Mouse (Mus musculus): ENCODE measurements around the gene Treml2. TPM values are rescaled to one million over a fixed set of nuclear protein-coding genes. Genes with fewer than 3 reads are reported as not detected.
"Not testable (repeated sequence)": the region's sequence is repeated elsewhere in the genome, so short reads cannot be mapped to it uniquely, and the experiment has no call there.

Gene Treml2
- polyA plus RNA-seq, 1 experiment from 2014 or later, result 3.4 TPM

- no peaks in the 10 kb centered on the region for H3K36me3 ChIP-seq (ENCODE audit: control insufficient read depth, insufficient read depth)
- no peak within 1 kb of the TSS for H3K4me3 ChIP-seq (ENCODE audit: low read depth, low read length)
- H3K4me2 ChIP-seq (ENCODE audit: low read depth, low read length), result no peak within 1 kb of the TSS
- no peaks in the 10 kb centered on the region for H3K9me3 ChIP-seq (replicated peaks; ENCODE audit: control insufficient read depth, low read length)
- WGBS (ENCODE audit: insufficient replicate concordance), result 49% methylated on average over 5 of the region's 5 CpGs
- no peaks in the 10 kb centered on the region for H3K27me3 ChIP-seq (ENCODE audit: control insufficient read depth, insufficient read depth, low read depth, low read length)
- ATAC-seq (ENCODE audit: low read depth), result no peak
- no peak within 1 kb of the TSS for H3K27ac ChIP-seq (ENCODE audit: low read length)
- H3K9ac ChIP-seq (ENCODE audit: low read depth, low read length), result no peak within 1 kb of the TSS
- H3K4me1 ChIP-seq (ENCODE audit: control insufficient read depth, low read depth, low read length), result peaks cover 2% of the 10 kb centered on the region; the same call in 1 of the 2 replicates
These were observed 46.9 kb downstream of the Treml2 start, which contains the start of gene Trem2 for GRCm38 (mm10) chr17:48346231-48346630. TSS of gene Trem2 (plus strand) at chr17:48346401.

GRCm38 (mm10) chr17:48346834-48347233 lies 47.5 kb downstream of the Treml2 start:
- H3K27ac ChIP-seq (ENCODE audit: low read length), result no peak overlapping the region
- ATAC-seq (ENCODE audit: low read depth), result no peak
- peaks cover 2% of the 10 kb centered on the region; the same call in 1 of the 2 replicates for H3K4me1 ChIP-seq (ENCODE audit: control insufficient read depth, low read depth, low read length)
- no peak overlapping the region for H3K4me3 ChIP-seq (ENCODE audit: low read depth, low read length)
- WGBS (ENCODE audit: insufficient replicate concordance), result 50% methylated on average over 4 of the region's 4 CpGs
- no peak overlapping the region for H3K9ac ChIP-seq (ENCODE audit: low read depth, low read length)
- H3K9me3 ChIP-seq (replicated peaks; ENCODE audit: control insufficient read depth, low read length), result no peaks in the 10 kb centered on the region
- no peaks in the 10 kb centered on the region for H3K27me3 ChIP-seq (ENCODE audit: control insufficient read depth, insufficient read depth, low read depth, low read length)
- H3K4me2 ChIP-seq (ENCODE audit: low read depth, low read length), result no peak overlapping the region
- H3K36me3 ChIP-seq (ENCODE audit: control insufficient read depth, insufficient read depth), result no peaks in the 10 kb centered on the region

GRCm38 (mm10) chr17:48347287-48347686 lies 48.0 kb downstream of the Treml2 start:
- Histone ChIP-seq H3K36me3 (ENCODE audit: control insufficient read depth, insufficient read depth) (no peaks in the 10 kb centered on the region), H3K4me2 (ENCODE audit: low read depth, low read length) (no peak overlapping the region), H3K27me3 (ENCODE audit: control insufficient read depth, insufficient read depth, low read depth, low read length) (no peaks in the 10 kb centered on the region), H3K9me3 (replicated peaks; ENCODE audit: control insufficient read depth, low read length) (no peaks in the 10 kb centered on the region), H3K27ac (ENCODE audit: low read length) (no peak overlapping the region), H3K9ac (ENCODE audit: low read depth, low read length) (no peak overlapping the region), H3K4me3 (ENCODE audit: low read depth, low read length) (no peak overlapping the region), H3K4me1 (ENCODE audit: control insufficient read depth, low read depth, low read length) (no peaks in the 10 kb centered on the region; the same call in 1 of the 2 replicates)
- 42% methylated on average over 2 of the region's 2 CpGs for WGBS (ENCODE audit: insufficient replicate concordance)
- ATAC-seq (ENCODE audit: low read depth), result no peak

- H3K36me3 ChIP-seq (ENCODE audit: control insufficient read depth, insufficient read depth), result no peaks in the 10 kb centered on the region
- no peaks in the 10 kb centered on the region for H3K9me3 ChIP-seq (replicated peaks; ENCODE audit: control insufficient read depth, low read length)
- H3K27ac ChIP-seq (ENCODE audit: low read length), result no peak overlapping the region
- no peaks in the 10 kb centered on the region for H3K4me1 ChIP-seq (ENCODE audit: control insufficient read depth, low read depth, low read length)
- H3K4me3 ChIP-seq (ENCODE audit: low read depth, low read length), result no peak overlapping the region
- H3K9ac ChIP-seq (ENCODE audit: low read depth, low read length), result no peak overlapping the region
- ATAC-seq (ENCODE audit: low read depth), result no peak
- no peak overlapping the region for H3K4me2 ChIP-seq (ENCODE audit: low read depth, low read length)
- no peaks in the 10 kb centered on the region for H3K27me3 ChIP-seq (ENCODE audit: control insufficient read depth, insufficient read depth, low read depth, low read length)
- WGBS (ENCODE audit: insufficient replicate concordance), result 63% methylated on average over 5 of the region's 5 CpGs
These were observed 51.4 kb downstream of the Treml2 start for GRCm38 (mm10) chr17:48350681-48351193.

- H3K4me1 ChIP-seq (ENCODE audit: control insufficient read depth, low read depth, low read length); H3K4me3 ChIP-seq (ENCODE audit: low read depth, low read length); ATAC-seq (ENCODE audit: low read depth); H3K9me3 ChIP-seq (replicated peaks; ENCODE audit: control insufficient read depth, low read length); H3K27me3 ChIP-seq (ENCODE audit: control insufficient read depth, insufficient read depth, low read depth, low read length); H3K9ac ChIP-seq (ENCODE audit: low read depth, low read length); H3K4me2 ChIP-seq (ENCODE audit: low read depth, low read length); H3K36me3 ChIP-seq (ENCODE audit: control insufficient read depth, insufficient read depth); H3K27ac ChIP-seq (ENCODE audit: low read length): not testable (repeated sequence)
- 74% methylated on average over 7 of the region's 7 CpGs for WGBS (ENCODE audit: insufficient replicate concordance)
These were observed 53.7 kb downstream of the Treml2 start for GRCm38 (mm10) chr17:48352976-48353375.

- no peaks in the 10 kb centered on the region for H3K27me3 ChIP-seq (ENCODE audit: control insufficient read depth, insufficient read depth, low read depth, low read length)
- no peak overlapping the region for H3K4me3 ChIP-seq (ENCODE audit: low read depth, low read length)
- H3K9me3 ChIP-seq (replicated peaks; ENCODE audit: control insufficient read depth, low read length), result no peaks in the 10 kb centered on the region
- 70% methylated on average over 3 of the region's 3 CpGs for whole genome bisulfite sequencing (ENCODE audit: insufficient replicate concordance)
- peaks cover 6% of the 10 kb centered on the region for H3K4me1 ChIP-seq (ENCODE audit: control insufficient read depth, low read depth, low read length)
- H3K27ac ChIP-seq (ENCODE audit: low read length), result no peak overlapping the region
- H3K36me3 ChIP-seq (ENCODE audit: control insufficient read depth, insufficient read depth), result no peaks in the 10 kb centered on the region
- no peak overlapping the region for H3K9ac ChIP-seq (ENCODE audit: low read depth, low read length)
- H3K4me2 ChIP-seq (ENCODE audit: low read depth, low read length), result no peak overlapping the region
- no peak for ATAC-seq (ENCODE audit: low read depth)
These were observed 56.5 kb downstream of the Treml2 start for GRCm38 (mm10) chr17:48355822-48356221.

GRCm38 (mm10) chr17:48357892-48358291 lies 58.6 kb downstream of the Treml2 start:
- no peaks in the 10 kb centered on the region for H3K9me3 ChIP-seq (replicated peaks; ENCODE audit: control insufficient read depth, low read length)
- no peak overlapping the region for H3K9ac ChIP-seq (ENCODE audit: low read depth, low read length)
- H3K27me3 ChIP-seq (ENCODE audit: control insufficient read depth, insufficient read depth, low read depth, low read length), result no peaks in the 10 kb centered on the region
- 26% methylated on average over 2 of the region's 2 CpGs for WGBS (ENCODE audit: insufficient replicate concordance)
- no peak overlapping the region for H3K4me3 ChIP-seq (ENCODE audit: low read depth, low read length)
- no peak overlapping the region for H3K27ac ChIP-seq (ENCODE audit: low read length)
- no peak overlapping the region for H3K4me2 ChIP-seq (ENCODE audit: low read depth, low read length)
- H3K4me1 ChIP-seq (ENCODE audit: control insufficient read depth, low read depth, low read length), result peaks cover 6% of the 10 kb centered on the region
- H3K36me3 ChIP-seq (ENCODE audit: control insufficient read depth, insufficient read depth), result no peaks in the 10 kb centered on the region
- ATAC-seq (ENCODE audit: low read depth), result no peak

- H3K9ac ChIP-seq (ENCODE audit: low read depth, low read length), result no peak within 1 kb of the TSS
- H3K9me3 ChIP-seq (replicated peaks; ENCODE audit: control insufficient read depth, low read length), result no peaks in the 10 kb centered on the region
- H3K4me3 ChIP-seq (ENCODE audit: low read depth, low read length), result no peak within 1 kb of the TSS
- no peaks in the 10 kb centered on the region for H3K36me3 ChIP-seq (ENCODE audit: control insufficient read depth, insufficient read depth)
- no peak within 1 kb of the TSS for H3K4me2 ChIP-seq (ENCODE audit: low read depth, low read length)
- ATAC-seq (ENCODE audit: low read depth), result no peak
- H3K27ac ChIP-seq (ENCODE audit: low read length), result no peak within 1 kb of the TSS
- no peaks in the 10 kb centered on the region for H3K27me3 ChIP-seq (ENCODE audit: control insufficient read depth, insufficient read depth, low read depth, low read length)
- peaks cover 6% of the 10 kb centered on the region for H3K4me1 ChIP-seq (ENCODE audit: control insufficient read depth, low read depth, low read length)
- 27% methylated on average over 7 of the region's 7 CpGs for WGBS (ENCODE audit: insufficient replicate concordance)
These were observed 60.3 kb downstream of the Treml2 start, which contains the start of gene Treml1 for GRCm38 (mm10) chr17:48359616-48360015. TSS of gene Treml1 (plus strand) at chr17:48359916.

- Histone ChIP-seq H3K4me3 (ENCODE audit: low read depth, low read length) (no peak overlapping the region), H3K9me3 (replicated peaks; ENCODE audit: control insufficient read depth, low read length) (no peaks in the 10 kb centered on the region), H3K9ac (ENCODE audit: low read depth, low read length) (no peak overlapping the region), H3K27me3 (ENCODE audit: control insufficient read depth, insufficient read depth, low read depth, low read length) (no peaks in the 10 kb centered on the region), H3K27ac (ENCODE audit: low read length) (no peak overlapping the region), H3K36me3 (ENCODE audit: control insufficient read depth, insufficient read depth) (no peaks in the 10 kb centered on the region), H3K4me2 (ENCODE audit: low read depth, low read length) (no peak overlapping the region), H3K4me1 (ENCODE audit: control insufficient read depth, low read depth, low read length) (peaks cover 6% of the 10 kb centered on the region)
- 18% methylated on average over 4 of the region's 4 CpGs for WGBS (ENCODE audit: insufficient replicate concordance)
- peak; percentile 45; the same call in 1 of the 2 replicates for ATAC-seq (ENCODE audit: low read depth)
These were observed 61.2 kb downstream of the Treml2 start for GRCm38 (mm10) chr17:48360462-48360861.
